Mouse (Mus musculus) small intestine, adult 2 months (tissue): ENCODE results near the gene Adamts4.

Experiments
- CTCF ChIP-seq: fragments of 200-500 bp; IDR thresholded peaks from 2 replicates; pipeline ENCODE4 v1.5.1; 2012; ENCODE audit warnings: low read depth, mild to moderate bottlenecking, control low read depth, inconsistent platforms, low read length, moderate library complexity, mixed read lengths; ENCODE audit not compliant: insufficient replicate concordance, insufficient read length; ENCODE audit errors: extremely low read depth
- POLR2A ChIP-seq: fragments of 200-500 bp; IDR thresholded peaks from 2 replicates; pipeline ENCODE4 v1.6.1; 2012; ENCODE audit warnings: low read depth, mild to moderate bottlenecking, control low read depth, inconsistent platforms, low read length, moderate library complexity

- no peak for TF ChIP-seq CTCF
- TF ChIP-seq POLR2A = no peak
Measured at GRCm38 (mm10) chr1:171295063-171295402, 44.8 kb downstream of the Adamts4 start.
